10 mouse cellular contexts compared by ENCODE assay signal in the genomic region with DNA sequence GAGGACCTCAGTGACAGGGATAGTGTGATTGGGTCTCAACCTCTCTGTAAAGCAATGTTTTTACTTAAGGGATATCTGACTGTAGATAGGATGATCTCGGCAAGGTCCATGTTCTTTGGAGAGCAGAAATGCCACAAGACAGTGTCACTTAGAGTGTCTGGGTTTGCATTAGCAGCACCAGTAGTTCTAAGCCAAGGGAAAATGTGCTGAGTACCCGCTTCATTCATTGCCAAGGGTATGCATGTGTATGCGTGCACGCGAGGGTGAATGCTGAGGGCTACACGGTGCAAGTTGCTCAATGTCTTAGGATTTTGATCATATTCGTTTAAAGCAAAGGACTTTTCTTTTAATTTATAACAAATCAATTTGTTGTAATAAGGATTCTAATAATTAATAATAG.
DNase-seq lines count a peak whose midpoint lies in the region; ATAC-seq and TF ChIP-seq lines count a peak whose summit lies in the region.
"Had no signal": no experiment of that assay in that cellular context is flagged by ENCODE, and none has a peak within 500 bp of the region (broad histone marks: within the 10 kb centered on the region; RNA-seq: fewer than 3 reads in every experiment).

No protein-coding gene starts in this region.

- H3K9me3 ChIP-seq in liver, embryonic 11.5 days (ENCODE audit: control insufficient read depth, low read length): no peaks in the 10 kb centered on the region
- H3K9me3 ChIP-seq in liver, postnatal 0 days (ENCODE audit: low read length): no peaks in the 10 kb centered on the region
- no peaks in the 10 kb centered on the region for H3K9me3 ChIP-seq in forebrain, embryonic 14.5 days (replicated peaks; ENCODE audit: control insufficient read depth, low read length)
- no peaks in the 10 kb centered on the region for H3K9me3 ChIP-seq in limb, embryonic 12.5 days

- TF ChIP-seq EP300 in liver, postnatal 0 days (IDR thresholded peaks at IDR 0.05; ENCODE audit: low read depth): no peak

- DNase-seq in liver, embryonic 11.5 days (ENCODE audit: low spot score): peak; percentile 32
- DNase-seq in liver, postnatal 0 days: no peak
- DNase-seq in forebrain, embryonic 14.5 days (ENCODE audit: low spot score): peak; percentile 63
- DNase-seq in adrenal gland, adult 18-20 months (ENCODE audit: low spot score in 2 of 2): no peak
- no peak for DNase-seq in layer of hippocampus, postnatal 10 days (ENCODE audit: low spot score in 2 of 2)
- no peak for DNase-seq in layer of hippocampus, postnatal 14 days (ENCODE audit: low spot score in 2 of 2)
- DNase-seq: gastrocnemius, postnatal 36 days had no signal

- H3K27ac ChIP-seq in liver, embryonic 11.5 days (ENCODE audit: low read depth, low read length): no peak overlapping the region
- H3K27ac ChIP-seq in liver, postnatal 0 days (ENCODE audit: low read depth): no peak overlapping the region
- peak overlapping the region; percentile 88 for H3K27ac ChIP-seq in forebrain, embryonic 14.5 days (ENCODE audit: low read depth, low read length)
- 0 out of 2 replicates have a peak overlapping the region, but pooled peaks have one; percentile 13 for H3K27ac ChIP-seq in limb, embryonic 12.5 days
- H3K27ac ChIP-seq in olfactory bulb, adult 2 months (ENCODE audit: insufficient read depth, low read depth, low read length): peak overlapping the region; percentile 72; the same call in 1 of the 2 replicates

- H3K27me3 ChIP-seq in liver, embryonic 11.5 days (replicated peaks; ENCODE audit: control insufficient read depth, insufficient read depth, low read length): no peaks in the 10 kb centered on the region
- H3K27me3 ChIP-seq in liver, postnatal 0 days (ENCODE audit: insufficient read depth, low read length): no peaks in the 10 kb centered on the region
- H3K27me3 ChIP-seq in forebrain, embryonic 14.5 days (replicated peaks; ENCODE audit: control insufficient read depth, insufficient read depth, low read length): no peaks in the 10 kb centered on the region
- 0 out of 2 replicates have a peak, but pooled peaks cover 4% of the 10 kb centered on the region for H3K27me3 ChIP-seq in limb, embryonic 12.5 days

- ATAC-seq in liver, embryonic 11.5 days (replicated peaks; ENCODE audit: low FRiP score): peak; percentile 24; the same call in 1 of the 2 replicates
- ATAC-seq in liver, postnatal 0 days: no peak
- peak; percentile 77 for ATAC-seq in forebrain, embryonic 14.5 days
- no peak; the same call in 1 of the 2 replicates for ATAC-seq in limb, embryonic 12.5 days (ENCODE audit: insufficient number of reproducible peaks, insufficient read depth, low FRiP score, low TSS enrichment, low read depth)

- TF ChIP-seq POLR2A in olfactory bulb, adult 2 months (IDR thresholded peaks at IDR 0.05; ENCODE audit: insufficient read depth, low read depth, low read length): no peak

- TF ChIP-seq CTCF in liver, postnatal 0 days (IDR thresholded peaks at IDR 0.05; ENCODE audit: low read depth): no peak
- TF ChIP-seq CTCF in olfactory bulb, adult 2 months (IDR thresholded peaks at IDR 0.05; ENCODE audit: insufficient read depth, low read depth, low read length): no peak

- H3K4me2 ChIP-seq in liver, embryonic 11.5 days: peak overlapping the region; percentile 56
- no peak overlapping the region for H3K4me2 ChIP-seq in liver, postnatal 0 days (ENCODE audit: low read depth, low read length)
- H3K4me2 ChIP-seq in forebrain, embryonic 14.5 days (ENCODE audit: low read length): peak overlapping the region; percentile 62
- H3K4me2 ChIP-seq in limb, embryonic 12.5 days: peak overlapping the region; percentile 37

- H3K9ac ChIP-seq in liver, embryonic 11.5 days (ENCODE audit: low read depth, low read length): peak overlapping the region; percentile 48; the same call in 1 of the 2 replicates
- H3K9ac ChIP-seq in liver, postnatal 0 days (replicated peaks): no peak overlapping the region
- H3K9ac ChIP-seq in forebrain, embryonic 14.5 days (ENCODE audit: low read length): peak overlapping the region; percentile 68
- no peak overlapping the region; the same call in 1 of the 2 replicates for H3K9ac ChIP-seq in limb, embryonic 12.5 days (replicated peaks)

- peaks cover 5% of the 10 kb centered on the region; the same call in 1 of the 2 replicates for H3K4me1 ChIP-seq in liver, embryonic 11.5 days (replicated peaks; ENCODE audit: control insufficient read depth, insufficient read depth, low read length)
- H3K4me1 ChIP-seq in liver, postnatal 0 days (ENCODE audit: insufficient read depth): no peaks in the 10 kb centered on the region
- H3K4me1 ChIP-seq in forebrain, embryonic 14.5 days (ENCODE audit: control insufficient read depth, insufficient read depth, low read length): peaks cover 21% of the 10 kb centered on the region
- peaks cover 23% of the 10 kb centered on the region for H3K4me1 ChIP-seq in limb, embryonic 12.5 days (replicated peaks)
- no peaks in the 10 kb centered on the region for H3K4me1 ChIP-seq in olfactory bulb, adult 2 months (ENCODE audit: control insufficient read depth, insufficient read depth, low read length)

- peak overlapping the region; percentile 29; the same call in 1 of the 2 replicates for H3K4me3 ChIP-seq in liver, embryonic 11.5 days (ENCODE audit: low read depth, low read length)
- no peak overlapping the region for H3K4me3 ChIP-seq in liver, postnatal 0 days (ENCODE audit: low read depth, low read length)
- H3K4me3 ChIP-seq in forebrain, embryonic 14.5 days (ENCODE audit: low read depth, low read length): peak overlapping the region; percentile 45
- H3K4me3 ChIP-seq in limb, embryonic 12.5 days (replicated peaks): peak overlapping the region; percentile 13; the same call in 1 of the 2 replicates
- peak overlapping the region; percentile 54 for H3K4me3 ChIP-seq in olfactory bulb, adult 2 months (ENCODE audit: insufficient read depth, low read depth, low read length)
- H3K4me3 ChIP-seq: myocyte had no signal

- H3K36me3 ChIP-seq in liver, embryonic 11.5 days (ENCODE audit: control insufficient read depth, insufficient read depth, low read length): no peaks in the 10 kb centered on the region
- no peaks in the 10 kb centered on the region for H3K36me3 ChIP-seq in liver, postnatal 0 days (replicated peaks; ENCODE audit: insufficient read depth, low read length)
- H3K36me3 ChIP-seq in forebrain, embryonic 14.5 days (ENCODE audit: control insufficient read depth, insufficient read depth, low read length): no peaks in the 10 kb centered on the region
- H3K36me3 ChIP-seq in limb, embryonic 12.5 days: no peaks in the 10 kb centered on the region

- 30% methylated on average over 7 of the region's 7 CpGs for WGBS in liver, embryonic 11.5 days
- WGBS in liver, postnatal 0 days (ENCODE audit: insufficient replicate concordance): 35% methylated on average over 7 of the region's 7 CpGs
- WGBS in forebrain, embryonic 14.5 days: 2% methylated on average over 7 of the region's 7 CpGs
- WGBS in limb, embryonic 12.5 days: 20% methylated on average over 7 of the region's 7 CpGs
- WGBS in olfactory bulb, adult 2 months: 37% methylated on average over 7 of the region's 7 CpGs

Comparison
In these comparisons a context has a peak if more than half of its experiments do, and no peak if none do; other contexts are left out.
1. ATAC-seq: peak in liver, embryonic 11.5 days (single experiment) and forebrain, embryonic 14.5 days (single experiment); none in liver, postnatal 0 days (single experiment) and limb, embryonic 12.5 days (single experiment).
2. DNase-seq: peak in liver, embryonic 11.5 days (single experiment) and forebrain, embryonic 14.5 days (single experiment); none in liver, postnatal 0 days (single experiment), adrenal gland, adult 18-20 months (0 of 2), layer of hippocampus, postnatal 10 days (0 of 2) and layer of hippocampus, postnatal 14 days (0 of 2).
3. H3K9ac ChIP-seq: peak in liver, embryonic 11.5 days (single experiment) and forebrain, embryonic 14.5 days (single experiment); none in liver, postnatal 0 days (single experiment) and limb, embryonic 12.5 days (single experiment).
4. H3K27ac ChIP-seq: peak in forebrain, embryonic 14.5 days (single experiment), limb, embryonic 12.5 days (single experiment) and olfactory bulb, adult 2 months (single experiment); none in liver, embryonic 11.5 days (single experiment) and liver, postnatal 0 days (single experiment).